In the genomic region with DNA sequence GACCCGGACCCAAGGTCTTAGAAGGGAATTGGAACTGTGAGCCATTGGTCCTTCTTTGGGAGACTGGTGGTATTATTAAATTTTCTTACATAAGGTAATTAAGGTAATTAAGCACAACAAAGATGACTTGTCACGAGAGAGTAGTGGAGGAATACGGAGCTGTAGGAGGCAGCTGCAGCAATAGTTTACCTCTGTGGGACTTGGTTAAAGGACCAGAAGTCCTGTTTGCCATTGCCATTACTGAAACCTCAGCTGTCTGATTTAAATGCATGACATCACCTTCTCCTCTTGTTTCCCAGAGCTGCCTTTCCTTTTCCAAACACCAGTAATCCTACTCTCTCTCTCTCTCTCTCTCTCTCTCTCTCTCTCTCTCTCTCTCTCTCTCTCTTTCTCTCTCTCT, we compare ENCODE assay signal across 8 mouse cellular contexts. TPM values are rescaled to one million over a fixed set of nuclear protein-coding genes. Genes with fewer than 3 reads are reported as not detected.
DNase-seq lines count a peak whose midpoint lies in the region; ATAC-seq and TF ChIP-seq lines count a peak whose summit lies in the region.

No protein-coding gene starts in this region.

- H3K4me1 ChIP-seq in heart, embryonic 12.5 days (replicated peaks) = peaks cover 21% of the 10 kb centered on the region
- no peaks in the 10 kb centered on the region for H3K4me1 ChIP-seq in ES-Bruce4 (ENCODE audit: control insufficient read depth, insufficient read depth, low read length)
- peaks cover 10% of the 10 kb centered on the region; the same call in 1 of the 2 replicates for H3K4me1 ChIP-seq in forebrain, embryonic 14.5 days (ENCODE audit: control insufficient read depth, insufficient read depth, low read length)
- H3K4me1 ChIP-seq in lung, postnatal 0 days (ENCODE audit: insufficient read depth, low read depth, low read length) = no peaks in the 10 kb centered on the region

- peak overlapping the region; percentile 40; the same call in 1 of the 2 replicates for H3K27ac ChIP-seq in heart, embryonic 12.5 days (ENCODE audit: poor library complexity, severe bottlenecking)
- peak overlapping the region; percentile 36; the same call in 1 of the 2 replicates for H3K27ac ChIP-seq in ES-Bruce4 (ENCODE audit: insufficient read depth, low read length)
- peak overlapping the region; percentile 49; the same call in 1 of the 2 replicates for H3K27ac ChIP-seq in forebrain, embryonic 14.5 days (ENCODE audit: low read depth, low read length)
- peak overlapping the region; percentile 51; the same call in 1 of the 2 replicates for H3K27ac ChIP-seq in lung, postnatal 0 days (ENCODE audit: low read length)

- 4% methylated on average over 3 of the region's 3 CpGs for WGBS in heart, embryonic 12.5 days
- WGBS in forebrain, embryonic 14.5 days = 0% methylated on average over 3 of the region's 3 CpGs
- WGBS in lung, postnatal 0 days = 4% methylated on average over 3 of the region's 3 CpGs

- no peak for TF ChIP-seq CTCF in ES-Bruce4 (IDR thresholded peaks at IDR 0.05; ENCODE audit: low read depth, low read length)
- no peak for TF ChIP-seq CTCF in lung, postnatal 0 days (IDR thresholded peaks at IDR 0.05)

- H3K9ac ChIP-seq in heart, embryonic 12.5 days = peak overlapping the region; percentile 89
- peak overlapping the region; percentile 75 for H3K9ac ChIP-seq in ES-Bruce4 (ENCODE audit: low read depth, poor library complexity, severe bottlenecking)
- H3K9ac ChIP-seq in forebrain, embryonic 14.5 days (ENCODE audit: low read length) = peak overlapping the region; percentile 68
- 0 out of 2 replicates have a peak overlapping the region, but pooled peaks have one; percentile 60 for H3K9ac ChIP-seq in lung, postnatal 0 days (replicated peaks; ENCODE audit: low read depth)

- peaks cover 14% of the 10 kb centered on the region for H3K36me3 ChIP-seq in heart, embryonic 12.5 days
- peaks cover 12% of the 10 kb centered on the region for H3K36me3 ChIP-seq in ES-Bruce4 (ENCODE audit: control insufficient read depth, insufficient read depth, low read length, poor library complexity, severe bottlenecking)
- peaks cover 9% of the 10 kb centered on the region; the same call in 1 of the 2 replicates for H3K36me3 ChIP-seq in forebrain, embryonic 14.5 days (ENCODE audit: control insufficient read depth, insufficient read depth, low read length)
- no peaks in the 10 kb centered on the region for H3K36me3 ChIP-seq in lung, postnatal 0 days (ENCODE audit: insufficient read depth, low read length)

- TF ChIP-seq EP300 in ES-Bruce4 (IDR thresholded peaks at IDR 0.05; ENCODE audit: insufficient read depth, low read depth, low read length) = no peak
- TF ChIP-seq EP300 in lung, postnatal 0 days (IDR thresholded peaks at IDR 0.05) = no peak

- peak; percentile 31; the same call in 1 of the 2 replicates for ATAC-seq in heart, embryonic 12.5 days (ENCODE audit: insufficient number of reproducible peaks, low FRiP score)
- peak; percentile 74 for ATAC-seq in forebrain, embryonic 14.5 days
- peak; percentile 49 for ATAC-seq in lung, postnatal 0 days

- H3K4me3 ChIP-seq in heart, embryonic 12.5 days = peak overlapping the region; percentile 95
- peak overlapping the region; percentile 71 for H3K4me3 ChIP-seq in ES-Bruce4 (ENCODE audit: low read depth, low read length)
- H3K4me3 ChIP-seq in forebrain, embryonic 14.5 days (ENCODE audit: low read depth, low read length) = peak overlapping the region; percentile 83
- H3K4me3 ChIP-seq in lung, postnatal 0 days (ENCODE audit: low read depth, low read length) = peak overlapping the region; percentile 77

- peak overlapping the region; percentile 75 for H3K4me2 ChIP-seq in heart, embryonic 12.5 days
- peak overlapping the region; percentile 49 for H3K4me2 ChIP-seq in forebrain, embryonic 14.5 days (ENCODE audit: low read length)
- peak overlapping the region; percentile 92 for H3K4me2 ChIP-seq in lung, postnatal 0 days (replicated peaks; ENCODE audit: low read depth, low read length)

- DNase-seq in heart, adult 11 months = no peak
- DNase-seq in forebrain, embryonic 14.5 days (ENCODE audit: low spot score) = peak; percentile 69
- peak; percentile 67 for DNase-seq in lung, postnatal 0 days (ENCODE audit: low spot score)
- DNase-seq in gastrocnemius, postnatal 10 days = no peak
- DNase-seq in T-cell, adult 2 months (ENCODE audit: low spot score) = no peak
- DNase-seq in right cerebral cortex, postnatal 14 days = no peak

- H3K9me3 ChIP-seq in heart, embryonic 12.5 days (replicated peaks) = no peaks in the 10 kb centered on the region
- H3K9me3 ChIP-seq in ES-Bruce4 (replicated peaks; ENCODE audit: control insufficient read depth, insufficient read depth, low read length, poor library complexity, severe bottlenecking) = no peaks in the 10 kb centered on the region
- H3K9me3 ChIP-seq in forebrain, embryonic 14.5 days (replicated peaks; ENCODE audit: control insufficient read depth, low read length) = no peaks in the 10 kb centered on the region
- H3K9me3 ChIP-seq in lung, postnatal 0 days (ENCODE audit: low read length) = no peaks in the 10 kb centered on the region

- H3K27me3 ChIP-seq in heart, embryonic 12.5 days (replicated peaks) = no peaks in the 10 kb centered on the region
- H3K27me3 ChIP-seq in ES-Bruce4 (ENCODE audit: control insufficient read depth, insufficient read depth, low read length, poor library complexity, severe bottlenecking) = no peaks in the 10 kb centered on the region
- H3K27me3 ChIP-seq in forebrain, embryonic 14.5 days (replicated peaks; ENCODE audit: control insufficient read depth, insufficient read depth, low read length) = no peaks in the 10 kb centered on the region
- H3K27me3 ChIP-seq in lung, postnatal 0 days (replicated peaks; ENCODE audit: insufficient read depth, low read length) = no peaks in the 10 kb centered on the region

- no peak for TF ChIP-seq POLR2A in ES-Bruce4 (IDR thresholded peaks at IDR 0.05; ENCODE audit: insufficient read depth, low read length)

RNA-seq across cellular contexts. Expression of a gene that starts 0.7 kb away (rescaled TPM):
- polyA plus RNA-seq in heart, embryonic 12.5 days (2016; fragmentation: Nextera tagmentation; extraction: Ambion mirVana) = 38.1 and 38.5 TPM in 2 replicates
- polyA plus RNA-seq in ES-Bruce4 (2011; ENCODE audit: insufficient read depth, insufficient read length, low read depth, missing spikeins) = 55.4 and 62.9 TPM in 2 replicates
- 5.5 and 5.9 TPM in 2 replicates for polyA plus RNA-seq in forebrain, embryonic 14.5 days (2014; fragmentation: Nextera tagmentation; extraction: Ambion mirVana)
- polyA plus RNA-seq in lung, postnatal 0 days (2015; fragmentation: Nextera tagmentation; extraction: Ambion mirVana) = 2.7 and 3.2 TPM in 2 replicates
- 1 to 10 TPM; 7.0 to 9.1 TPM for total RNA-seq in gastrocnemius, postnatal 10 days (2021)

RNA-seq across cellular contexts. Expression of a gene that starts 20.2 kb away (rescaled TPM):
- 0.36 and 1.1 TPM in 2 replicates for polyA plus RNA-seq in heart, embryonic 12.5 days (2016; fragmentation: Nextera tagmentation; extraction: Ambion mirVana)
- polyA plus RNA-seq in ES-Bruce4 (2011; ENCODE audit: insufficient read depth, insufficient read length, low read depth, missing spikeins) = 2.7 TPM in 2 replicates
- 224 and 229 TPM in 2 replicates for polyA plus RNA-seq in forebrain, embryonic 14.5 days (2014; fragmentation: Nextera tagmentation; extraction: Ambion mirVana)
- 1.6 and 2.0 TPM in 2 replicates for polyA plus RNA-seq in lung, postnatal 0 days (2015; fragmentation: Nextera tagmentation; extraction: Ambion mirVana)
- under 1 TPM; 0.45 to 0.95 TPM for total RNA-seq in gastrocnemius, postnatal 10 days (2021)

Comparison
In these comparisons a context has a peak if more than half of its experiments do, and no peak if none do; other contexts are left out.
1. DNase-seq: peak in forebrain, embryonic 14.5 days (single experiment) and lung, postnatal 0 days (single experiment); none in heart, adult 11 months (single experiment), gastrocnemius, postnatal 10 days (single experiment), T-cell, adult 2 months (single experiment) and right cerebral cortex, postnatal 14 days (single experiment).
2. RNA of a gene that starts 20.2 kb away (polyA plus RNA-seq): 224 to 229 TPM in forebrain, embryonic 14.5 days; 2.7 TPM in ES-Bruce4, 1.6 to 2.0 TPM in lung, postnatal 0 days and 0.36 to 1.1 TPM in heart, embryonic 12.5 days; every median in the first group is over 10 times any median in the second.
3. Peak in every context shown above with its lines, with median percentiles within 50 percentile points of each other: ATAC-seq, H3K27ac ChIP-seq, H3K4me2 ChIP-seq, H3K4me3 ChIP-seq and H3K9ac ChIP-seq.